Mouse (Mus musculus) ES-E14 (cell line): Measurements from ENCODE around the gene AI467606. TPM values are rescaled to one million over a fixed set of nuclear protein-coding genes. Genes with fewer than 3 reads are reported as not detected.

Source experiments
- DNase-seq: peaks from one replicate; pipeline ENCODE4 v3.0.0-alpha.2; 2013; ENCODE audit warnings: low read depth, low spot score
- H3K27ac ChIP-seq: 2 replicates; pipeline ENCODE4 v1.5.1; 2012; ENCODE audit warnings: low read depth, mild to moderate bottlenecking, low read length, moderate library complexity, mixed read lengths; ENCODE audit not compliant: poor library complexity, insufficient read depth, severe bottlenecking
- H3K36me3 ChIP-seq: 2 replicates; pipeline ENCODE4 v1.6.1; 2012; ENCODE audit warnings: mild to moderate bottlenecking, low read length, moderate library complexity, mixed read lengths; ENCODE audit not compliant: control insufficient read depth, poor library complexity, insufficient read depth, severe bottlenecking
- H3K4me1 ChIP-seq, 2 experiments: fragments of 150-350 bp in 1 of 2; sonication (generic) in 1 of 2; 2 replicates each; pipeline ENCODE4 v1.6.1; 2012; ENCODE audit warnings: low read length in 2 of 2, mild to moderate bottlenecking in 1 of 2, mixed read lengths in 1 of 2; ENCODE audit not compliant: control insufficient read depth in 2 of 2, insufficient read depth in 2 of 2, poor library complexity in 1 of 2
- H3K4me3 ChIP-seq, 2 experiments: fragments of 150-350 bp in 1 of 2; sonication (generic) in 1 of 2; 2 replicates each; pipeline ENCODE4 v1.5.1; 2012; ENCODE audit warnings: low read length in 2 of 2, low read depth in 1 of 2, mild to moderate bottlenecking in 1 of 2, mixed read lengths in 1 of 2; ENCODE audit not compliant: insufficient read depth in 1 of 2, poor library complexity in 1 of 2, severe bottlenecking in 1 of 2
- H3K9ac ChIP-seq: 2 replicates; pipeline ENCODE4 v1.6.1; 2012; ENCODE audit warnings: low read depth, mild to moderate bottlenecking, low read length, mixed read lengths; ENCODE audit not compliant: poor library complexity, insufficient read depth, severe bottlenecking
- H3K9me3 ChIP-seq: fragments of 150-350 bp; sonication (generic); 2 replicates; pipeline ENCODE4 v1.6.1; 2012; ENCODE audit warnings: low read depth, mild to moderate bottlenecking, low read length; ENCODE audit not compliant: control insufficient read depth, insufficient read depth
- CHD2 ChIP-seq: IDR thresholded peaks from 2 replicates; pipeline ENCODE4 v1.6.1; 2014; ENCODE audit warnings: mild to moderate bottlenecking, low read depth, low read length, inconsistent platforms
- HCFC1 ChIP-seq: IDR thresholded peaks from 2 replicates; pipeline ENCODE4 v1.6.1; 2012; ENCODE audit warnings: low read length, inconsistent platforms, borderline replicate concordance; ENCODE audit not compliant: insufficient read depth
- MAFK ChIP-seq: IDR thresholded peaks from 2 replicates; pipeline ENCODE4 v1.6.1; 2014; ENCODE audit warnings: mild to moderate bottlenecking, low read depth, low read length, inconsistent platforms; ENCODE audit not compliant: insufficient read depth
- ZC3H11A ChIP-seq: IDR thresholded peaks from 2 replicates; pipeline ENCODE4 v1.6.1; 2012; ENCODE audit warnings: low read depth, mild to moderate bottlenecking, inconsistent platforms, low read length, borderline replicate concordance
- ZNF384 ChIP-seq: IDR thresholded peaks from 2 replicates; pipeline ENCODE4 v1.6.1; 2012; ENCODE audit warnings: low read depth, low read length, inconsistent platforms
- in situ Hi-C, 2 experiments: fragments of 600-800 bp; cut with MboI; formaldehyde crosslinking; loops; one replicate each; pipeline ENCODE4 v1.15.1; 2025; ENCODE audit warnings: low sequenced_read_pairs in 2 of 2, inconsistent platforms in 1 of 2; ENCODE audit not compliant: unreplicated experiment in 2 of 2
- total RNA-seq: library from RNA; depleted of rRNA; stranded (reverse); fragments of 300-350 nt; gene quantifications from 2 replicates; pipeline ENCODE4 v1.2.3, GENCODE M21; 2012

The AI467606 gene
- total RNA-seq, 1 experiment = 13.5 TPM

GRCm38 (mm10) chr7:127117948-127118347, 26.8 kb downstream of the AI467606 start:
- Histone ChIP-seq H3K36me3 (no peaks in the 10 kb centered on the region), H3K27ac (no peak overlapping the region), H3K4me3 (no peak overlapping the region), H3K4me1 (peaks cover 11 to 33% of the 10 kb centered on the region in 2 experiments), H3K9ac (peak overlapping the region; percentile 35; the same call in 1 of the 2 replicates), H3K9me3 (no peaks in the 10 kb centered on the region)
- no peak for DNase-seq
- in situ Hi-C loops = no loop called here
- TF ChIP-seq ZNF384 (no peak), MAFK (no peak), HCFC1 (no peak), ZC3H11A (no peak), CHD2 (no peak)

GRCm38 (mm10) chr7:127118671-127119445, 27.7 kb downstream of the AI467606 start:
- no peak for DNase-seq
- in situ Hi-C loops = no loop called here
- H3K27ac ChIP-seq = no peak overlapping the region
- no peaks in the 10 kb centered on the region for H3K9me3 ChIP-seq
- no peak overlapping the region for H3K4me3 ChIP-seq
- peaks cover 7 to 28% of the 10 kb centered on the region in 2 experiments for H3K4me1 ChIP-seq
- H3K36me3 ChIP-seq = no peaks in the 10 kb centered on the region
- H3K9ac ChIP-seq = no peak overlapping the region
- no peak for TF ChIP-seq ZNF384
- no peak for TF ChIP-seq ZC3H11A

GRCm38 (mm10) chr7:127121061-127121910, 30.1 kb downstream of the AI467606 start:
- Histone ChIP-seq H3K4me1 (peaks cover 7 to 23% of the 10 kb centered on the region in 2 experiments; a peak in 3 of 4 replicates), H3K27ac (peak overlapping the region; percentile 69; the same call in 1 of the 2 replicates), H3K9ac (peak overlapping the region; percentile 70), H3K36me3 (no peaks in the 10 kb centered on the region), H3K9me3 (no peaks in the 10 kb centered on the region), H3K4me3 (peak overlapping the region; percentile 67 to 82)
- no peak for DNase-seq
- TF ChIP-seq ZC3H11A (no peak), MAFK (no peak), HCFC1 (no peak), CHD2 (no peak), ZNF384 (no peak)
- in situ Hi-C loops = no loop called here

GRCm38 (mm10) chr7:127121911-127122270, 30.7 kb downstream of the AI467606 start, which contains the start of gene Qprt:
Qprt (minus strand) TSS chr7:127122226.
- peak within 1 kb of the TSS; percentile 69; the same call in 1 of the 2 replicates for H3K27ac ChIP-seq
- no peaks in the 10 kb centered on the region for H3K36me3 ChIP-seq
- peak within 1 kb of the TSS; percentile 67 to 82 for H3K4me3 ChIP-seq
- DNase-seq = no peak
- no peaks in the 10 kb centered on the region for H3K9me3 ChIP-seq
- in situ Hi-C loops = no loop called here
- no peak for TF ChIP-seq ZC3H11A
- TF ChIP-seq HCFC1 = no peak
- no peak for TF ChIP-seq CHD2
- TF ChIP-seq ZNF384 = no peak
- TF ChIP-seq MAFK = no peak
- peak within 1 kb of the TSS; percentile 70 for H3K9ac ChIP-seq
- H3K4me1 ChIP-seq = peaks cover 7 to 21% of the 10 kb centered on the region in 2 experiments; a peak in 3 of 4 replicates
